Mouse (Mus musculus): ENCODE results near the gene Slc38a2. TPM values are rescaled to one million over a fixed set of nuclear protein-coding genes. Genes with fewer than 3 reads are reported as not detected.
A peak's percentile ranks its signal among the peaks of the same experiment; 100 is the strongest.

Gene Slc38a2
- total RNA-seq, 2 experiments from 2014 or later: 64.7 to 73.8 TPM

GRCm38 (mm10) chr15:96720146-96720545 lies 20.6 kb upstream of the Slc38a2 start:
- DNase-seq (ENCODE audit: low spot score in 2 of 2): no peak

DNA sequence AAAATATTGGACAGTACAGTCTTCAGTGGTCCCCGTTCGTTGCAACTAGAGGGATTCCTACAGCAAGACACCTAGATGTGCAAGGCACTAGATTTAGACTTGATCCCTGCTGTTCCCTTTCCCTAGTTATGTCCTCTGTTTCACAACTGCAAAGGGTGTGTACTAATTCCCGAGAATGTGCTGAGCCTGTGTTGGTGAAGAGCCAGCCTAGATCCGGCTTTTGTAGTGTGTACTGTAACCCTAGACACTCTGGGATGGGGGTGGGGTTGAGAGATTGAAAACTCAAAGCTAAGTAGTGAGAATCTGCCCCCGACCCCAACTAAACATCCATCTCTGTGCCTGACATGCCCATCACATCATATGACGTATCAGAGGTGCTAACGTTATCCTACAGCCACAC lies 18.9 kb upstream of the Slc38a2 start:
- no peak for DNase-seq (ENCODE audit: low spot score in 2 of 2)

GRCm38 (mm10) chr15:96717181-96717580 lies 17.7 kb upstream of the Slc38a2 start:
- DNase-seq (ENCODE audit: low spot score in 2 of 2): no peak

DNA sequence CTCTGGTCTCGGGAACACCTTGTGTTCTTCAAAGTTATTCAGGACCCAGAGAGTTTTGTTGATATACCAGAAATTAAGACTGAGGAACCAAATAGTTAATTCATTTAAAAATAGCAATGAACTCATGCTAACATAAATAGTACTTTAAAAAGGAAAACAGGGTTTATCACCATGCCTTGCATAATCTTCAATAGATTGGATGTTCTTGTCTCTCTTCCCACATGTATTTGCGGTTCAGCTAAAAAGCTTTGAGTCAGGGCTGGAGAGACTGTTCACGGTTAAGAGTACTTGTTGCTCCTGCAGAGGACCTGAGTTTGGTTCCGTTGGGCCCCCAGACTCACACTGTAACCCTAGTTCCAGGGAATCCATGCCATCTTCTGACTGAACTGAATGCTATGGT lies 16.8 kb upstream of the Slc38a2 start:
- DNase-seq (ENCODE audit: low spot score in 2 of 2): no peak

- DNase-seq (ENCODE audit: low spot score in 2 of 2): no peak
These were observed 16.2 kb upstream of the Slc38a2 start for GRCm38 (mm10) chr15:96715692-96716080.

- no peak for DNase-seq (ENCODE audit: low spot score in 2 of 2)
These were observed 15.7 kb upstream of the Slc38a2 start for GRCm38 (mm10) chr15:96715079-96715691.

GRCm38 (mm10) chr15:96714676-96715016 lies 15.1 kb upstream of the Slc38a2 start:
- DNase-seq (ENCODE audit: low spot score in 2 of 2): no peak

- DNase-seq (ENCODE audit: low spot score in 2 of 2): no peak
These were observed 14.5 kb upstream of the Slc38a2 start for GRCm38 (mm10) chr15:96713758-96714675.

DNA sequence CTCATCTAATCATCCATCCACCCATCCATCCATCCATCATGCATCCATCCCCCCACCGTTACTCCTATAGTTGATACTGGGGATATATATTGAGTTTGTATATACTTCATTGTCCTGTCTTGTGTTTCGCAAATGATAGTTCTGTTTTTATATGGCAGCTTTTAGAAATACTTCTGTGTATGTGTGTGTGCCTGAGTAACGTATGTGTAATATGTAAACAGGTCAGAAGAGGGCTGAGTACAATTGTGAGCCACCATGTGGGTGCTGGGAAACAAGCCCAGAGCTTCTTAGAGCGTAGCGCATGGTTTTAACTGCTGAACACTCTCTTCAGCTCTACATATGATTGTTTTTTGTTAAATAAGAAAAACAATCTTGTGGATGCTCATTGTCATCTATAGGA lies 12.8 kb upstream of the Slc38a2 start:
- DNase-seq (ENCODE audit: low spot score in 2 of 2): no peak

- DNase-seq (ENCODE audit: low spot score in 2 of 2): no peak
These were observed 12.1 kb upstream of the Slc38a2 start for GRCm38 (mm10) chr15:96711664-96712063.

DNA sequence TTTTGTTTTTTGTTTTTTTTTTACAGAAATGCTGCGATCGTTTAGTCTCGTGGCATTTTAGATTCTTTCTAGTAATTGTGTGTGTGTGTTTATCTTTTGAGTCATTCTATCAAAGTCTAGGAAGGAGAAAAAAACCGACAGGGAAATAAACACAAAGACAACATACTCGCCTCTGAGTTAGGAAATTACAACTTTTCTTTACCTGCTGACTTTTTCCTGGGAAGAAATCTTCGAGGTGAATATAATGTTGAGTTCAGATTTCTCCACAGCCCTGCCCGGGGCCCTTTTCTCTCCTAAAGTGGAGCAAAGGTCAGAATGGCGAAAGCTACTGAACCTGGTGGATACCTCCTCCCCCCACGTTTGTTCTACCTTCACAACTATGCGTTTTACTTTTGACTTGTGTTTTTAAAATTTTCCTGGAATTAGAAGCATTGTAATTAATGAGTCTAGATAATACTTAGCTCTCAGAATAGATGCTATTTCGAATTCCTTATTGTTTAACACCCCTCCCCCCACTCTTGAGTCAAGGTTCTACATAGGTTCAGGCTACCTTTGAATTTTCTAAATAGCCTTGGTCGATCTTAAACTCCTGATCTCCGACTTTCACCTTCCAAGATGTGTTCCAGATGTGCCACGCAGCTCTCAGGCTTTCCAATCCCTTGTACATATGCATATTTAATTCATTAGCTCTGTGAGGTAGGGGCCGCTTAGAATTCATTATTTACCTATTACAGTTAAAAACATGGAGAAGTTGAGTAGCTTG lies 11.0 kb upstream of the Slc38a2 start:
- no peak for DNase-seq (ENCODE audit: low spot score in 2 of 2)

GRCm38 (mm10) chr15:96709491-96710351 lies 10.2 kb upstream of the Slc38a2 start:
- peak; percentile 98 to 100 for DNase-seq (ENCODE audit: low spot score in 2 of 2)

- DNase-seq (ENCODE audit: low spot score in 2 of 2): no peak
These were observed 9.5 kb upstream of the Slc38a2 start for GRCm38 (mm10) chr15:96708976-96709490.

GRCm38 (mm10) chr15:96708428-96708827 lies 8.9 kb upstream of the Slc38a2 start:
- DNase-seq (ENCODE audit: low spot score in 2 of 2): no peak

- DNase-seq (ENCODE audit: low spot score in 2 of 2): no peak
These were observed 8.4 kb upstream of the Slc38a2 start for GRCm38 (mm10) chr15:96707936-96708335.

- no peak for DNase-seq (ENCODE audit: low spot score in 2 of 2)
These were observed 3.0 kb upstream of the Slc38a2 start for GRCm38 (mm10) chr15:96702466-96703031.

- no peak for DNase-seq (ENCODE audit: low spot score in 2 of 2)
These were observed 1.2 kb upstream of the Slc38a2 start for GRCm38 (mm10) chr15:96700766-96701165.

DNA sequence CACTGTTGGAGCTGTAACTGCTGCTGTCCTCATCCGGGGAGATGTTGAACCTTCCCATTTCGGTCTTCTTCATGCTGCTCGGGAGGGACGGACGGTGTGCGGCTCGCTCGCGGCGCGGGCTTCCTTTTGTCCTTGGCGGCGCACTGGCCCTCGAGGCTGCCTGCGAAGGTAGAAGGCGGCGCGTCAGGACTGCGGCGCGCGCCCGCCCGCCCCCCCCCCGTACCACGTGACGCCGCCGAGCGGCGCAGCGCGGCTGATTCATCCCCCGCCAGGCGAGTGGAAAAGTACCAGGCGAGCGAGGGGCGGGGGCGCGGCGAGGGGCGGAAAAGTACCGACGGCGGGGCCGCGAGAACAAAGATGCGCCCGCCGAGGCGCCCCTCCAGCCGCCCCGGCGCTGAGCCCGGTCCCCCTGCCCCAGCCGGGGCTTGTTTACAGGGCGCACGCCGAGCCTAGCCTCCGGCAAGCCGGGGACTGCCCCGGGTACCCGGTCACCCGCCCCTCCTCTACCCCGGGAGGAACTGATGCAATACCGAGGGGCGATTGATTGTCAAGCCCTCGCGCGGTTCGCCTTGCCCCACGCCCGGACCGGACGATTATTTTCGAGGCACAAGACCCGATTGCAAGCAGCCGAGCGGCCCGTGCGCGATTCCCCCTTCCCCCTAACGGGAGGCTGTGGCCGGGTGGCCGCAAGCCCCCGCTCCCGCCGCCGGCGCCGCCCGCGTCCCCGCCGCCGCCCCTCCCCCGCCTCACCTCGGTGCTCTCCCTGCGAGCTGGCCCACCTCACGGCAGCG lies 677 bp downstream of the Slc38a2 start:
- DNase-seq (ENCODE audit: low spot score in 2 of 2): peak; percentile 85 to 91

- DNase-seq (ENCODE audit: low spot score in 2 of 2): no peak
These were observed 1.5 kb downstream of the Slc38a2 start for GRCm38 (mm10) chr15:96697901-96698657.

Measured in layer of hippocampus, postnatal 10 days (tissue).